Mouse (Mus musculus) stomach, postnatal 0 days (tissue): Measurements from ENCODE around the gene Mcf2l.

Source experiments
- CTCF ChIP-seq: IDR thresholded peaks from 2 replicates; pipeline ENCODE4 v1.5.1; 2016; ENCODE audit warnings: antibody characterized with exemption, low read depth, mild to moderate bottlenecking, moderate library complexity
- EP300 ChIP-seq: optimal IDR thresholded peaks from 2 replicates; pipeline ENCODE3; 2016; ENCODE audit warnings: antibody characterized with exemption

DNA sequence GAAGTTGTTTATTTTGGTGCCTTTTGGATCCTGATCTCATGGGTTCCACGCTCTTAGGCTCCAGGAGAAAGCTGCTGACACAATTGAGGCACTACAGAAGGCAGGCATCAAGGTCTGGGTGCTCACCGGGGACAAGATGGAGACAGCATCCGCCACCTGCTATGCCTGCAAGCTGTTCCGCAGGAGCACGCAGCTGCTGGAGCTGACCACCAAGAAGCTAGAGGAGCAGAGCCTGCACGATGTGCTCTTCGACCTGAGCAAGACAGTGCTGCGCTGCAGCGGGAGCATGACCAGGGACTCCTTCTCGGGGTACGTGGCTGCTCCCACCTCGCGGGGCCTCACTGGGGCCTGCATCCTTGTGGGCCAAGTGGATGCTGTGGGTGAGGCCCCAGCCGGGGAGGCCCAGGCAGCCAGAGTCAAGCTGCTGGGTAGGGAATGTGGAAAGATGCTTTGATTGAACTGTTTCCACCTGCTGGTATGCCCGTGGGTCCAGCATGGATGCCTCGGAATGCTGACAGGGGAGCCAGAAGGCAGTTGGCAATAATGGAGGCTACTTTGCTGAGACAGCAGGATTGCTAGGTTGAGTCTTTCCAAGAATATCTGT, 29.2 kb upstream of the Mcf2l start:
- TF ChIP-seq CTCF (no peak), EP300 (no peak)
